Mouse (Mus musculus): ENCODE measurements around the gene Mri1.
A peak's percentile ranks its signal among the peaks of the same experiment; 100 is the strongest.

- TF ChIP-seq MYOG (IDR thresholded peaks at IDR 0.05; ENCODE audit: control insufficient read depth in 1 of 3, insufficient read depth in 1 of 3, insufficient read length in 2 of 3, low read depth in 2 of 3): peak in 1 of 3 experiments; percentile 28
- TF ChIP-seq USF1 (IDR thresholded peaks at IDR 0.05; ENCODE audit: low read depth): no peak
- peak; percentile 94 for TF ChIP-seq POLR2AphosphoS2 (IDR thresholded peaks at IDR 0.05; ENCODE audit: insufficient read length, low read depth)
- peak; percentile 77 for TF ChIP-seq POLR2A (IDR thresholded peaks at IDR 0.05; ENCODE audit: insufficient read length, low read depth)
- no peak for TF ChIP-seq E2F4 (IDR thresholded peaks at IDR 0.05; ENCODE audit: insufficient read depth)
- TF ChIP-seq MYOD1 (IDR thresholded peaks at IDR 0.05; ENCODE audit: control insufficient read depth in 1 of 3, insufficient read length in 2 of 3, low read depth in 2 of 3): no peak
- TF ChIP-seq TCF12 (IDR thresholded peaks at IDR 0.05; ENCODE audit: insufficient read depth, poor library complexity, severe bottlenecking): no peak
- no peak for TF ChIP-seq CEBPB (IDR thresholded peaks at IDR 0.05; ENCODE audit: insufficient read depth, poor library complexity, severe bottlenecking)
- TF ChIP-seq MAX (IDR thresholded peaks at IDR 0.05; ENCODE audit: low read depth): no peak
These were observed 55.4 kb downstream of the Mri1 start for GRCm38 (mm10) chr8:84201545-84202245.

Measured in myocyte (in vitro differentiated cells).